1 mouse cellular context compared by ENCODE assay signal in genomic region chr11:22710596-22710995, GRCm38 (mm10).
TF ChIP-seq lines count a peak whose summit lies in the region.

No protein-coding gene starts in this region.

TF ChIP-seq in CH12.LX, 34 proteins besides CTCF, POLR2A, EP300 and RAD21 (continued from another document):
- peak; percentile 76 for TF ChIP-seq SMC3 (IDR thresholded peaks at IDR 0.05; ENCODE audit: low read depth, low read length)
